Mouse (Mus musculus): Measurements from ENCODE around the gene Nectin4.

DNA sequence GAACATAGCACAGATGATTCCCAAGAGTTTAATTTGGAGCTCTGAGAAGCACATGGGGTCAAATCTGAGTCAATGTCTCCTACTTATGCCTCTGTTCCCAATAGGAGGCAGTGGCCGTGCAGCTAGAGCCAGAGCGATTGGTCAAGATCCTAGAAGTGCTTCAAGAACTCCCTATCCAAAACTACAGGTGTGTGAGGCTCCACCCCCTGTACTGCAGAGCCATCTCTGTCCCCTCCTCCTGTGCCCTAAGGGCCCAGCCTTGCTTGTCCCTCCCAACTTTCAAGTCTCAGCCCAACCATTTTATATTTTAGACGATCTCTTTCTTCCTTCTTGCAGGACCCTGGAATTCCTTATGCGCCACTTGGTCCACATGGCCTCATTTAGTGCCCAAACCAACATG, 31.9 kb downstream of the Nectin4 start:
- TF ChIP-seq MYOD1 (IDR thresholded peaks at IDR 0.05; ENCODE audit: control insufficient read depth, insufficient read length, low read depth) (no peak), CTCF (IDR thresholded peaks at IDR 0.05; ENCODE audit: control insufficient read depth, insufficient read depth, insufficient read length) (no peak), MAX (IDR thresholded peaks at IDR 0.05) (no peak), USF1 (IDR thresholded peaks at IDR 0.05; ENCODE audit: low read depth) (no peak), CEBPB (IDR thresholded peaks at IDR 0.05; ENCODE audit: low read depth) (no peak)

Data from C2C12 (cell line).